Mouse (Mus musculus): ENCODE results near the gene Chst8.

Gene Chst8

GRCm38 (mm10) chr7:34656632-34657031, 155.9 kb downstream of the Chst8 start, which contains the start of gene Kctd15:
Gene Kctd15, minus strand, starts transcription at chr7:34656732.
- no peak for DNase-seq

GRCm38 (mm10) chr7:34655086-34655839, 157.2 kb downstream of the Chst8 start:
- DNase-seq: peak; percentile 90

GRCm38 (mm10) chr7:34654441-34655085, 157.9 kb downstream of the Chst8 start:
- DNase-seq: peak; percentile 58

DNA sequence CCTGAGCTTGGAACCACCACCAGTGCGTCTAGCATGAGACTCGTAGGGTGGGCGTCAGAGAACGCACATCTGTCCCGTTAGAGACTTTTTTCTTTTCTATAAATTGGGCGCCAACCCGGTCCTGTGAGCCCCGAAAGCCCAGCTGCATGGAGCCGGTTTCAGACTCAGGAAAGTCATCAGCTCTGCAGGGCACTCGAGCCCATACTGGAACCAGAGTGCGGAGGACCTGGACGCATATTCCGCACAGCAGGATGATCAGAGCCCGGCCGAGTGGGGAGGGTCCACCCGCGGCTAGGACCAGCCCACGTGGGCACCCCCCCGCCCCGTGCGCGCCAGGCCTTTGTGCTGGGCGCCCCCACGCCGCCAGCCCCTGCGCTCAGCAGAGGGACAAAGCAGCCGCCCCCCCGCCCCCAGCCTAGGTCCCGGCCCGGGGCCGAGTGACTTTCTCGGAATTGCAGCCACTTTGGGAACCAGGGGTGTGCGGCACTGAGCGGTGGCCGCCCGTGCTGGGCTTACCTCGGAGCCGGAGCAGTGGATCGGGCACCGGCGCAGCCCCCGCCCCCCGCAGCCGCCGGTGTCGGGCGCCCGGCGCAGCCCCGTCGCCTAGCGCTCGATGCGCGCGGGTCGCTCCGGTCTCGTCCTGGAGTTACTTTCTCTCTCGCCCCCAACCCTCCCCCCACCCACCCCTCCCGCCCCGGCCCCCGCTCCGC, 158.6 kb downstream of the Chst8 start:
- no peak for DNase-seq

GRCm38 (mm10) chr7:34652751-34653502, 159.6 kb downstream of the Chst8 start:
- DNase-seq: no peak

- DNase-seq: no peak
Measured at GRCm38 (mm10) chr7:34651381-34651780, 161.1 kb downstream of the Chst8 start.

GRCm38 (mm10) chr7:34647052-34647451, 165.5 kb downstream of the Chst8 start:
- DNase-seq: peak; percentile 88

- no peak for DNase-seq
Measured at GRCm38 (mm10) chr7:34646144-34646795, 166.2 kb downstream of the Chst8 start.

- DNase-seq: no peak
Measured at GRCm38 (mm10) chr7:34645623-34646022, 166.9 kb downstream of the Chst8 start.

GRCm38 (mm10) chr7:34644591-34644990, 167.9 kb downstream of the Chst8 start:
- no peak for DNase-seq

- no peak for DNase-seq
Measured at GRCm38 (mm10) chr7:34643329-34643728, 169.2 kb downstream of the Chst8 start.

DNA sequence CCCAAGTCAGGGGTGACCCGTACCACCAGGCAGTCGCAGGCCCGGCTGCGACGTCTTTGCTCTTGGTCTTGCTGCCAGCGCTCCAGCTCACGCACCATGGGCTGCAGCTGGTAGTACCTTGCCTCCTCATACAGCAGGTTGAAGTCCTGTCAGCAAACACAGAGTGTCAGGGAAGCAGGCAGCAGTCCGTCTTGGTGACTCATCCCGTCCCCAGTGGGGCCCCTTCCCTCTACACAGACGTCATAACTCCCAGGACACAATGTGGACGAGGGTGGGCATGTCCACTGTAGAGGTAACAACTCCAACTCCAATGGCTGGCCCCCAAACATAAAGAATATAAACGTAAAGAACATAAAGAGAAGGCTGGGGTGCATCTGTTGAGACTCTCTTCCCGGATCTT, 170.5 kb downstream of the Chst8 start:
- DNase-seq: no peak

- DNase-seq: no peak
Measured at GRCm38 (mm10) chr7:34639798-34640197, 172.7 kb downstream of the Chst8 start.

- DNase-seq: no peak
Measured at GRCm38 (mm10) chr7:34636661-34637060, 175.8 kb downstream of the Chst8 start.

- DNase-seq: no peak
Measured at GRCm38 (mm10) chr7:34632966-34633742, 179.4 kb downstream of the Chst8 start.

DNA sequence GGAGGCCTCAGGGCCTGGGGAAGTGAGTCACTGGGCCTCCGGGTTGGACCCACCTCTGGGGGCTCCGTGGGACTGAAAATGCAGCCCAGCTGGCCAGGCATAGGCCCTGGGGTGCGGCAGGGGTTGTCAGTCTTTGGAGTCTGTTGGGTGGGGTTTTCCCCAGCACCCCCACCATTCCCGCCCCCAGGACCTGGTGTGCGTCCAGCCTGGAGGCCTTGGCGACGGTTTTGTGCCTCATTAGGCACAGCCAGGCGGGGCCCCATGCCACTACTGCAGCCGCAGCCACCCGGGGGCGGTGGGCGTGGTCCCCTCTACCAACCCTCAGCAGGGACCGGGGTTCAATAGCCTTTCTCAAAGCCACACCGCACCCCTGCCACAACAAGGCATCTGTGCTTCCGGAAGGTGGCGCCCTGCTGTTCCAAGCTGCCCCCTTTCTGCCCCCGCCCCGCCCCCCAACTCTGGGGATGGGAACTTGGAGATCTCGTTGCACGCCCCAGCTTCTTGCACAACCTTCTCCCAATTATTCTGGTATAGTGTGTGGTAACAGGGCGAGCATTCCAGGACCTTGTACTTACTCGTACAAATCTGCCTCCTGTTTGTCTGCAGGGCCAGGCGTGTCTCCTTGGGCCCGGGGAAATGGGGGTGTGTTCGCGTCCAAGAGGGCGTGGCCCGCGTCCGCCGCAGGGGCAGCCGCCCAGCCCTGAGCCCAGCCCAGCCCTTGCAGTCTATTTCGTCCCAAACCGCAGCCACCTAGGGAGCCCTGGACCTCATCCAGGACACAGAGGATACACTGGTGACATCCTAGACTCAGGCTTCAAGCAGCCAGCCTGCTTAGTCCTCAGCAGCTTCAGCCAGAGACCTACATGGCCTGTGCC, 182.1 kb downstream of the Chst8 start:
- DNase-seq: peak; percentile 45

GRCm38 (mm10) chr7:34629702-34630210, 182.8 kb downstream of the Chst8 start:
- DNase-seq: no peak

All from kidney, adult 11 months (tissue).